Mouse (Mus musculus) embryonic fibroblast, embryonic 13.5 days (primary cell): ENCODE results near the gene Itih1.

ENCODE experiments used
- CTCF ChIP-seq: IDR thresholded peaks from 2 replicates; pipeline ENCODE4 v1.5.1; 2011; ENCODE audit warnings: mild to moderate bottlenecking, control low read depth, low read length, moderate library complexity, borderline replicate concordance; ENCODE audit not compliant: insufficient read depth
- POLR2A ChIP-seq: IDR thresholded peaks from 2 replicates; pipeline ENCODE4 v1.6.1; 2011; ENCODE audit warnings: low read depth, mild to moderate bottlenecking, control low read depth, low read length, moderate library complexity

- TF ChIP-seq CTCF: no peak
- TF ChIP-seq POLR2A: no peak
Observed at GRCm38 (mm10) chr14:30880811-30881717, 62.0 kb downstream of the Itih1 start.
